Mouse (Mus musculus): Measurements from ENCODE around the gene Gm9821. TPM values are rescaled to one million over a fixed set of nuclear protein-coding genes. Genes with fewer than 3 reads are reported as not detected.

Gene Gm9821
- total and polyA plus RNA-seq, 3 experiments, result 1.2 to 22.7 TPM; not detected in 1

DNA sequence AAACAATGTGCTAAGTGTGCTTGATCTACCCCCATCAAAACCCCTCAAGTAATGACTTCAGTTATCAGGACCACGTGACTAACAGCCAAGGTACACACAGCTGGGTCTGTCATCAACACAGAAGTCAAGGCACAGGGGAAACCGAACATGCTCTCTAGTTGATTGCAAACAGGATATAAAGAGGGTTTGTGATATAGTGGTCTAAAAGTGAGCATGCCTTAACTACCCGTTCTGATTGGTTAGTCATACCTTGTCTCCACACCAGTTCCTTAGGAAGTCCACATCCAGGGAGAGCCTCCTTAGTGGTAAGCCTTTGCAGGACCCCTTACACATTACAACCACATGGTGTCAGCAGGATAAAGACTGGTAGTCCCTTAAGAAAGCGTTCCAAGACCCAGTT lies 25.4 kb upstream of the Gm9821 start (continued):
- TF ChIP-seq POLR2AphosphoS2 (IDR thresholded peaks at IDR 0.05; ENCODE audit: low read length), result no peak; the same call in 1 of the 2 replicates
- no peak for TF ChIP-seq NRF1 (IDR thresholded peaks at IDR 0.05; ENCODE audit: insufficient read depth, low read depth, low read length, poor library complexity, severe bottlenecking)
- TF ChIP-seq KAT2A (conservative IDR thresholded peaks at IDR 0.05; ENCODE audit: low read depth, low read length), result no peak
- TF ChIP-seq MXI1 (IDR thresholded peaks at IDR 0.05; ENCODE audit: low read depth, low read length), result peak; percentile 27; the same call in 1 of the 2 replicates
- TF ChIP-seq MAX (IDR thresholded peaks at IDR 0.05; ENCODE audit: low read length), result 0 out of 2 replicates have a peak, but pooled peaks have one; percentile 18
- peak; percentile 52 for TF ChIP-seq USF1 (IDR thresholded peaks at IDR 0.05; ENCODE audit: low read depth, low read length)
- TF ChIP-seq ZKSCAN1 (IDR thresholded peaks at IDR 0.05; ENCODE audit: low read depth, low read length), result no peak
- no peak for TF ChIP-seq POLR2A (IDR thresholded peaks at IDR 0.05; ENCODE audit: control insufficient read depth in 1 of 2, insufficient read depth in 1 of 2, low read depth in 1 of 2, low read length in 2 of 2, poor library complexity in 1 of 2)
- TF ChIP-seq GABPA (IDR thresholded peaks at IDR 0.05; ENCODE audit: low read depth, low read length), result no peak
- no peak for TF ChIP-seq CHD2 (IDR thresholded peaks at IDR 0.05; ENCODE audit: low read length)
- TF ChIP-seq USF2 (IDR thresholded peaks at IDR 0.05; ENCODE audit: borderline replicate concordance in 1 of 2, insufficient read depth in 1 of 2, low read depth in 1 of 2, low read length in 2 of 2), result no peak
- TF ChIP-seq ETS1 (IDR thresholded peaks at IDR 0.05; ENCODE audit: low read depth, low read length), result peak; percentile 23; the same call in 1 of the 2 replicates
- TF ChIP-seq GATA1 (IDR thresholded peaks at IDR 0.05; ENCODE audit: low read depth, low read length), result no peak
- no peak for TF ChIP-seq EP300 (IDR thresholded peaks at IDR 0.05; ENCODE audit: low read depth in 1 of 2, low read length in 2 of 2)
- TF ChIP-seq JUND (IDR thresholded peaks at IDR 0.05; ENCODE audit: low read depth, low read length), result no peak
- TF ChIP-seq RCOR1 (IDR thresholded peaks at IDR 0.05; ENCODE audit: low read depth, low read length), result no peak
- TF ChIP-seq MAZ (IDR thresholded peaks at IDR 0.05; ENCODE audit: low read depth, low read length), result no peak
- no peak for TF ChIP-seq ZC3H11A (IDR thresholded peaks at IDR 0.05; ENCODE audit: low read depth, low read length)
- no peak for TF ChIP-seq BHLHE40 (IDR thresholded peaks at IDR 0.05; ENCODE audit: borderline replicate concordance, low read depth, low read length)
- TF ChIP-seq TCF12 (IDR thresholded peaks at IDR 0.05; ENCODE audit: low read depth, low read length), result no peak
- TF ChIP-seq RAD21 (IDR thresholded peaks at IDR 0.05; ENCODE audit: low read depth, low read length), result no peak

GRCm38 (mm10) chr2:91921181-91921789 lies 24.2 kb upstream of the Gm9821 start:
- Histone ChIP-seq H3K9me3 (replicated peaks; ENCODE audit: insufficient read depth, low read length) (no peaks in the 10 kb centered on the region), H3K27ac (ENCODE audit: control insufficient read depth, low read depth, low read length) (no peak overlapping the region), H3K79me2 (ENCODE audit: control insufficient read depth, insufficient read depth, low read length, poor library complexity) (peaks cover 31% of the 10 kb centered on the region), H3K27me3 (ENCODE audit: control insufficient read depth in 1 of 2, insufficient read depth in 2 of 2, low read length in 2 of 2) (no peaks in the 10 kb centered on the region), H3K4me3 (ENCODE audit: control insufficient read depth in 1 of 2, insufficient read depth in 1 of 2, low read depth in 2 of 2, low read length in 2 of 2) (no peak overlapping the region; a peak in 1 of 4 replicates), H3K36me3 (ENCODE audit: control insufficient read depth in 1 of 2, insufficient read depth in 2 of 2, low read length in 2 of 2) (peaks cover 0 to 16% of the 10 kb centered on the region in 2 experiments; a peak in 2 of 4 replicates), H3K9ac (ENCODE audit: control insufficient read depth, low read depth, low read length, poor library complexity, severe bottlenecking) (no peak overlapping the region), H3K4me1 (ENCODE audit: control insufficient read depth in 1 of 2, insufficient read depth in 2 of 2, low read length in 2 of 2) (peaks cover 9 to 30% of the 10 kb centered on the region in 2 experiments)
- peak; percentile 78 for DNase-seq (ENCODE audit: low read depth, low spot score)
- TF ChIP-seq RCOR1 (IDR thresholded peaks at IDR 0.05; ENCODE audit: low read depth, low read length) (no peak), POLR2A (IDR thresholded peaks at IDR 0.05; ENCODE audit: control insufficient read depth in 1 of 2, insufficient read depth in 1 of 2, low read depth in 1 of 2, low read length in 2 of 2, poor library complexity in 1 of 2) (no peak), SIN3A (IDR thresholded peaks at IDR 0.05; ENCODE audit: low read length) (peak; percentile 87), MAZ (IDR thresholded peaks at IDR 0.05; ENCODE audit: low read depth, low read length) (no peak), ZC3H11A (IDR thresholded peaks at IDR 0.05; ENCODE audit: low read depth, low read length) (no peak), NRF1 (IDR thresholded peaks at IDR 0.05; ENCODE audit: insufficient read depth, low read depth, low read length, poor library complexity, severe bottlenecking) (no peak), POLR2AphosphoS2 (IDR thresholded peaks at IDR 0.05; ENCODE audit: low read length) (0 out of 2 replicates have a peak, but pooled peaks have one; percentile 32), POLR2AphosphoS5 (IDR thresholded peaks at IDR 0.05; ENCODE audit: borderline replicate concordance, low read depth, low read length) (no peak), SMC3 (IDR thresholded peaks at IDR 0.05; ENCODE audit: low read depth, low read length) (no peak), MEF2A (IDR thresholded peaks at IDR 0.05; ENCODE audit: extremely low read depth, insufficient replicate concordance, low read depth, low read length, poor library complexity, severe bottlenecking) (no peak), EP300 (IDR thresholded peaks at IDR 0.05; ENCODE audit: low read depth in 1 of 2, low read length in 2 of 2) (0 out of 4 replicates have a peak, but pooled peaks of 1 of the 2 experiments have one; percentile 6), ELF1 (IDR thresholded peaks at IDR 0.05; ENCODE audit: low read depth, low read length) (no peak), TAL1 (IDR thresholded peaks at IDR 0.05; ENCODE audit: low read length) (no peak), MXI1 (IDR thresholded peaks at IDR 0.05; ENCODE audit: low read depth, low read length) (peak; percentile 74; the same call in 1 of the 2 replicates), HCFC1 (IDR thresholded peaks at IDR 0.05; ENCODE audit: low read depth, low read length) (no peak), GATA1 (IDR thresholded peaks at IDR 0.05; ENCODE audit: low read depth, low read length) (no peak), GABPA (IDR thresholded peaks at IDR 0.05; ENCODE audit: low read depth, low read length) (no peak), E2F4 (IDR thresholded peaks at IDR 0.05; ENCODE audit: borderline replicate concordance, low read depth, low read length) (no peak), MAX (IDR thresholded peaks at IDR 0.05; ENCODE audit: low read length) (no peak), TBP (IDR thresholded peaks at IDR 0.05; ENCODE audit: low read depth, low read length) (no peak), USF2 (IDR thresholded peaks at IDR 0.05; ENCODE audit: borderline replicate concordance in 1 of 2, insufficient read depth in 1 of 2, low read depth in 1 of 2, low read length in 2 of 2) (no peak), ZNF384 (IDR thresholded peaks at IDR 0.05; ENCODE audit: low read depth, low read length) (no peak), CHD2 (IDR thresholded peaks at IDR 0.05; ENCODE audit: low read length) (no peak)

All from MEL (cell line).